Mouse (Mus musculus) liver, adult 2 months (tissue): Measurements from ENCODE around the gene Elf2.

Source experiments
- CTCF ChIP-seq: fragments of 200-500 bp; IDR thresholded peaks from 2 replicates; pipeline ENCODE4 v1.5.1; 2011; ENCODE audit warnings: low read depth, low read length, control low read depth
- POLR2A ChIP-seq: fragments of 200-500 bp; IDR thresholded peaks from 2 replicates; pipeline ENCODE4 v1.6.1; 2011; ENCODE audit warnings: low read length, control low read depth; ENCODE audit not compliant: insufficient read depth; ENCODE audit errors: extremely low read depth

GRCm38 (mm10) chr3:51233918-51234751 lies 106.3 kb downstream of the Elf2 start:
- no peak for TF ChIP-seq POLR2A
- peak; percentile 98 for TF ChIP-seq CTCF
